Mouse (Mus musculus): ENCODE data around the gene Tspo2.
A peak's percentile ranks its signal among the peaks of the same experiment; 100 is the strongest.
"Not testable (repeated sequence)": the region's sequence is repeated elsewhere in the genome, so short reads cannot be mapped to it uniquely, and the experiment has no call there.

Gene Tspo2

DNA sequence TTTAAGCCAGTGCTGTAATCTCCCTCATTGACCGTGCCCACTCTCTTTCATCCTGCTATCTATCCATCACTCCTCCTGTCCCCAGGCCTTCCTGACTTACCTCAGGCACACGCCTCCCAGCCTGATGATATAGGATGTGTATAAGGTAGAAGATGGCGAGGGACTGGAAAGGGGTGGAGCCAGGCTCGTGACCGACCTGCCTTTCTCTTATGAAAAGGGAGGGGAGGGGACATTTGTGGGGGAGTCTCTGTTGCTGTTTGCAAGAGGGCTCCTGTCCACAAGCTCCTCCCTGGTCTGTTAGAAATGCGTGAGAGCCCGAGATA is at the start of gene Tspo2:
TSS of gene Tspo2 (minus strand) at position 170 of the 323 bp plus-strand sequence.
- no peak for DNase-seq

DNA sequence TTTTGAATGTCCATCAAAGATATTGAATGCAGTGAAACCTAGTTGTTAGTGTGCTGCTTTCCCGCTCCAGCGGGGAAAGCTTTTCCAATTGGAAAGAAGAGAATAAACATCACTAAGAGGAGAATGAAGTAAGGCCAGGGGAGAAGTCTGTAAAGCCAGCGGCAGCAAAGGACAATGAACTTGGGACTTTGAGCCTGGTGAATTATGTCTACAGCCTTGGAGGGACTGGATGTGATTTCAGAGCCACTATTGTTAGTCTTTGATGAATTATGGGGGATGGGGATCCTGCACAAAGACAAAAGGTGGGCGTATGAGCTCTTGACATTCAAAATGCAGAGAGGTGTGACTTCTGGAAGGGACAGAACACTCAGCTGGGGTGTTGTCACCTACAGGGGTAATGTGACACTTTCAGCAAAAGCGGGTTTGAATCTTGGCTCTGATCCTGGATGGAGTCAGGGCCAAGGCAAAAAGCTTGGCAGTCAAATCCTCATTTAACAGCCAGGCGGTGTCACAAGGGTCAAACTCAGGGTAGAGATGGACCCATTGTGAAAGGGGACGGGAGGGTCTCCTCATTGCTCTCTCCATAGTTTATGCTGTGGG is 49.6 kb upstream of the Tspo2 start:
- no peak for DNase-seq

- DNase-seq, result no peak
Measured at GRCm38 (mm10) chr17:48497986-48498385, 46.7 kb upstream of the Tspo2 start.

GRCm38 (mm10) chr17:48493986-48494385 is 42.7 kb upstream of the Tspo2 start:
- no peak for DNase-seq

DNA sequence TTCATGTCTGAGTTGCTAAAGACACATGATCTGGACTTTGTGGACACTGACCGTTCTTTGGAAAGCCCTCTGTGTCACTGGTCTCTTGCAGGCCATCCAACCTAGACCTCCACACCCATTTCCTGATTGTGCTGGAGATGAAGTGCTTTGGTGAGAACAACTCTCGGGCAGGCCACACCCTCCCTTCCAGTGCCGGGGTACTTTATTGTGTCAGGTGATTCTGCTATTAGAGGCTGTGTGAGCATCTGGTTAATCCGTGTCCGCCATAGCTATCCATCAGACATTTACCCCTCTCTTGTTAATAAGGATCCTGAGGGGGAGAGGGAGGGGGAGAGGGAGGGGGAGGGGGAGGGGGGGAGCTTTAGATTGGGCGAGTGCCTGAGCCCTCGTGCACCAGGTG is 42.3 kb upstream of the Tspo2 start:
- no peak for DNase-seq

DNA sequence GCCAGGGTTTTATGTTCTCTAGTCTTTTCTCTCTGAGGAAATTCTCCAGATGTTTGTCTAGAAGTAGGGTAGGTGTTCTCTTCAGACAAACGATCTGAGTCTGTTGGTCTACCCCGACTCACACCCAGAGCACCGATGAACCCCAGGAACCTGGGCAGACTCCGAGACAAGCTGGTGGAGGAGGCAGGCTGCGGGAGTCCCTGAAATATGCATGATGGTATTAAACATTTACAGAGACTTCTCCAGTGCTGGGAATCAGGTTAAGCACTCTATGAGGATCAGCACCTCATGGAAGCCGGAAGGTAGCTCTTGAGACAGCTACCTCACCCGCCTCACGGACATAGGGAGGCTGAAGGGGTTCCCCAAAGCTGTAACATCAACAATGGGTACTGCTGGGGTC is 41.3 kb upstream of the Tspo2 start:
- no peak for DNase-seq

- no peak for DNase-seq
Measured at GRCm38 (mm10) chr17:48489466-48489865, 38.1 kb upstream of the Tspo2 start.

- no peak for DNase-seq
Measured at GRCm38 (mm10) chr17:48484191-48484590, 32.9 kb upstream of the Tspo2 start.

GRCm38 (mm10) chr17:48483764-48484163 is 32.4 kb upstream of the Tspo2 start:
- no peak for DNase-seq

DNA sequence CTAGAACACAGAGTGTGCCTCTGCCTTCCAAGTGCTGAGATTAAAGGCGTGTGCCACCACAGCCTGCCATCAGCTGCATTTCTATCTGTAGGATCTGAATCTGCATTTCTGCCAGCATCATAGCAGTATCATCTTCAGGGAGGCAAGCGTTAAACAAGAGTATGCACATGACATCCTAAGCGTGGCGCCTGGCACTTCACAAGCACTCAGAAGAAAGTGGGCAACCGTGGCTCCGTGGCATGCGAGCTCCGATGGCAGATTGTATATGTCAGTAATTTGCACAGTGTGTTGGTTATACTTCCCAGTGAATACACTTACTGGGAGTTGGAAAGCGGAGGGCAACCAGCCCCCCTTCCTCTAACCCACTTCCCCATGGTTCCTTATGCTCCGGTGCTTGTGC is 28.6 kb upstream of the Tspo2 start:
- no peak for DNase-seq

GRCm38 (mm10) chr17:48475444-48475843 is 24.1 kb upstream of the Tspo2 start:
- DNase-seq, result no peak

GRCm38 (mm10) chr17:48474282-48474681 is 23.0 kb upstream of the Tspo2 start:
- DNase-seq, result not testable (repeated sequence)

- DNase-seq, result peak; percentile 90
Measured at GRCm38 (mm10) chr17:48467395-48468231, 16.3 kb upstream of the Tspo2 start.

DNA sequence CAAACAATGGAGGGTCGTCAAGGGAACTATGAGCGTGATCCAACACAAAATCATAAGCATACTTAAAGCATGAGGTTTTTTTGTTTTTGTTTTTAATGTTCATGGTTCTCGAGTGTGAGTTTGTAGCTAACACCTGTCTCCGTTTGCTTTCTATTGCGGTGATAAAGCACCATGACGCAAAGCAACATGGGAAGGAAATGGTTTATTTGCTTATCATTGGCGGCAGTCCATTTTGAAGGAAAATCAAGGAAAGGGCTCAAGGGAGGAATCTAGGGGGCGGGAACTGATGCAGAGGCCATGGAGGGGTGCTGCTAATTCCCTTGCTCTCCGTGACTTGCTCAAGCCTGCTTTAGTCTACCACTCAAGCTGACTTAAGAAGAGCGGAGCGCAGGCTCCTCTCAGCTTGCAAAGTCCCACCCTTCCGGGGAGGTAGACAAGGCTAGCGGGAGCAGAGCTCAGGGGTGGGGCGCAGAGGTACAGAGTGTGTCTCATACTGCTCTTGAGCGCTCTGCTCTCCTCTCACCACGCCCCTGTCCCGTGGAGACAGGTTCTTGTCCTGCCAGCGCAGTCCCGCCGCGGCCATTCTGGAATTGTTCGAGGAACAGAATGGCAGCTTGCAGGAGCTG is 15.6 kb upstream of the Tspo2 start:
- DNase-seq, result peak; percentile 54

DNA sequence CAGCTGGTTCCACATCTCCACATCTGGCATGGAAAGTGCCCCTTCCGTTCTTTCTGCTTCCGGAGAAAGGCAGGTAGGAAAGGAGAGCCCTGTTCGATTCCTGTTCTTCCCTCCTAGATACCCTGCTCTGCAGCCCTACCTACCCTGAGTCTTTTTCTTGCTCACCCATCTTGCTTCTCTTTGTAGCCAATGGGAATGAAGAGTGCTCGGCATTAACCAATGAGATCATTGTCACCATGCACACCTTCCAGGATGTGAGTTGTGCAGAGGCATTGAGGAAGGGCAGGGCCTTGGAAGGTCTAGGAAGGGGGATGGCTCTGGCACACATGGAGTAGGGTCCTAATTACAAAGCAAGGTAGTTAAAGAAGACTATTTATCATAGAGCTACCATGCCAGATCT is 12.1 kb upstream of the Tspo2 start:
- DNase-seq, result no peak

DNA sequence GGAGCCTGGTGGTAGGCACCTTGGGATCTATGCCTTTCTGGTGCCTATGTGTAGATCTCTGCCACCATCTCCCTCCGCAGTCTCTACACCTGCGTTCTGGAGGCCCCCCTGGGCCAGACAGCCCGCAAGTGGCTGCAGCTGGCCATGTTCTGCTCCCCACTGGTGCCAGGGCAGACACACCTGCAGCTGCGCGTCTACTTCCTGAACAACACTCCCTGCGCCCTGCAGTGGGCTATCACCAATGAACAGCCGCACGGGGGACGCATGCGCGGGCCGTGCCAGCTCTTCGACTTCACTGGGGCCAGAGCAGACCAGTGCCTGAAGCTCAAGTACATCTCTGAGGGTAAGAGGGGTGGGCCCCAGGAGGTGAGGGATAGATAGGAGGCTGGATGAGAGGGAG is 10.8 kb upstream of the Tspo2 start:
- peak; percentile 75 for DNase-seq

GRCm38 (mm10) chr17:48457971-48458653 is 6.8 kb upstream of the Tspo2 start:
- no peak for DNase-seq

DNA sequence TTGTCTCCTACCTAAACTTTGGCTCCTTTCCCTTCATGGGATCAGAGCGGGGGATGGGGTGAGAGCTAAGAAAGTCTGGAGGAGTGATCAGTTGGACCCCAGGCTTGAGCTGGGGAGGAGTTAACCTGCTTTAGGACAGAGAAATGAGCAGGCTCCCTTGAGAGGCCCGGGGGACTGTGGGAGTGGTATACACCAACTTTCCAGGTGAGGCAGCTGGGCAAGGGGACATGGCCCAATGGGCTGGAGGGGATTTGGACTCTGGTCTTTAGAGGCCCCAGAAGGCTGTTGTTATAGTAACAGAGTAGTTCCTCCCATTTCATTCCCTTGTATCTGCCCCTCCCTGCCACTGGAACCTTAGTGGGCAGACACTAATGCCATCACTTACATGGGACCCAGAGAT is 4.6 kb upstream of the Tspo2 start:
- DNase-seq, result no peak

GRCm38 (mm10) chr17:48454688-48455087 is 3.4 kb upstream of the Tspo2 start, which contains the start of gene Unc5cl:
TSS of gene Unc5cl (plus strand) at chr17:48454901.
- no peak for DNase-seq

GRCm38 (mm10) chr17:48454190-48454589 is 2.9 kb upstream of the Tspo2 start:
- DNase-seq, result no peak

- peak; percentile 50 for DNase-seq
Measured at GRCm38 (mm10) chr17:48453489-48453888, 2.2 kb upstream of the Tspo2 start.

GRCm38 (mm10) chr17:48451753-48452444 is 577 bp upstream of the Tspo2 start:
- no peak for DNase-seq
